ENCODE assay signal across 12 mouse cellular contexts in the genomic region with DNA sequence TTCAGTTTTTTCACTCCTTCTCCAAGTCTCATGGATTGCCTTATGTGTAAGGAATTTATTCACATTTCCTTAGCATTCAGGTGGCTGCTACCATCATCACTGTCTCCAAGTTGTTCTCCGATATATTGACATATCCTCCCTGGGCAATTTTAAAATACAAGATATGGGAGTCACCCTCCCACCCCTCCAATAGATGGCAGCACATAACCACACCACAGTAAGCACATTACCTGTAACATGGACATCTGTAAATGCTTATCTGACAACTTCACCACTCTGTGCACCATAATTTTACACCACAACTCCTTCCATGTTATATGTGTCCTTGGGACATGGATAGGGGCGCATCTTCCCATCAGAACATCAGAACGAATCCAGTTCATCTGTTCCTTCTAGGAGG.
A peak's percentile ranks its signal among the peaks of the same experiment; 100 is the strongest.
DNase-seq lines count a peak whose midpoint lies in the region; ATAC-seq and TF ChIP-seq lines count a peak whose summit lies in the region.
"Had no signal": no experiment of that assay in that cellular context is flagged by ENCODE, and none has a peak within 500 bp of the region (broad histone marks: within the 10 kb centered on the region; RNA-seq: fewer than 3 reads in every experiment).

No protein-coding gene starts in this region.

- no peak for TF ChIP-seq POLR2A in liver, adult 2 months (IDR thresholded peaks at IDR 0.05; ENCODE audit: extremely low read depth, insufficient read depth, low read length)

- no peak overlapping the region for H3K4me3 ChIP-seq in liver, adult 2 months (ENCODE audit: insufficient read depth, low read depth, low read length)
- no peak overlapping the region for H3K4me3 ChIP-seq in liver, embryonic 12.5 days
- no peak overlapping the region for H3K4me3 ChIP-seq in G1E (ENCODE audit: low read depth, low read length)
- no peak overlapping the region for H3K4me3 ChIP-seq in forebrain, embryonic 11.5 days (ENCODE audit: low read depth, low read length)
- H3K4me3 ChIP-seq: limb, embryonic 13.5 days had no signal

- ATAC-seq in liver, embryonic 12.5 days = no peak
- ATAC-seq in G1E (ENCODE audit: extremely low read depth, insufficient number of reproducible peaks, low FRiP score, poor library complexity, severe bottlenecking) = no peak; the same call in 1 of the 2 replicates
- ATAC-seq in hematopoietic stem cell, adult 5-6 weeks (replicated peaks in 1 of 2; ENCODE audit: insufficient read depth in 1 of 2, low FRiP score in 2 of 2, low TSS enrichment in 1 of 2, low read depth in 1 of 2, poor library complexity in 2 of 2, severe bottlenecking in 2 of 2) = peak; percentile 40 to 62; a peak in 1 of 4 replicates
- no peak for ATAC-seq in forebrain, embryonic 11.5 days (replicated peaks; ENCODE audit: low FRiP score)

- no peak overlapping the region for H3K4me2 ChIP-seq in liver, embryonic 12.5 days
- no peak overlapping the region for H3K4me2 ChIP-seq in forebrain, embryonic 11.5 days (ENCODE audit: low read depth, low read length, severe bottlenecking)
- H3K4me2 ChIP-seq: hindbrain, embryonic 14.5 days; limb, embryonic 13.5 days had no signal

- no peak overlapping the region for H3K27ac ChIP-seq in liver, adult 2 months (replicated peaks; ENCODE audit: insufficient read depth, low read depth, low read length)
- no peak overlapping the region for H3K27ac ChIP-seq in liver, embryonic 12.5 days
- no peak overlapping the region for H3K27ac ChIP-seq in forebrain, embryonic 11.5 days (ENCODE audit: low read depth, low read length)
- H3K27ac ChIP-seq: hindbrain, embryonic 14.5 days; limb, embryonic 13.5 days had no signal

- H3K36me3 ChIP-seq in liver, adult 2 months (ENCODE audit: control insufficient read depth, insufficient read depth, low read length) = no peaks in the 10 kb centered on the region
- H3K36me3 ChIP-seq in liver, embryonic 12.5 days = no peaks in the 10 kb centered on the region
- H3K36me3 ChIP-seq in G1E (replicated peaks) = no peaks in the 10 kb centered on the region
- H3K36me3 ChIP-seq in forebrain, embryonic 11.5 days (ENCODE audit: control insufficient read depth, insufficient read depth, low read length) = no peaks in the 10 kb centered on the region
- H3K36me3 ChIP-seq: limb, embryonic 13.5 days had no signal

- no peaks in the 10 kb centered on the region for H3K4me1 ChIP-seq in liver, adult 2 months (ENCODE audit: control insufficient read depth, insufficient read depth, low read length)
- H3K4me1 ChIP-seq in liver, embryonic 12.5 days = no peaks in the 10 kb centered on the region
- H3K4me1 ChIP-seq in G1E (ENCODE audit: insufficient read depth, low read depth, low read length) = no peaks in the 10 kb centered on the region
- H3K4me1 ChIP-seq in forebrain, embryonic 11.5 days (replicated peaks; ENCODE audit: control insufficient read depth, insufficient read depth, low read length) = no peaks in the 10 kb centered on the region
- H3K4me1 ChIP-seq: limb, embryonic 13.5 days had no signal

- no peaks in the 10 kb centered on the region for H3K27me3 ChIP-seq in liver, adult 2 months (ENCODE audit: control insufficient read depth, insufficient read depth, low read length)
- H3K27me3 ChIP-seq in liver, embryonic 12.5 days (replicated peaks) = no peaks in the 10 kb centered on the region
- H3K27me3 ChIP-seq in G1E (ENCODE audit: insufficient read depth, low read length) = no peaks in the 10 kb centered on the region
- no peaks in the 10 kb centered on the region for H3K27me3 ChIP-seq in forebrain, embryonic 11.5 days (ENCODE audit: control insufficient read depth, insufficient read depth, low read length)
- H3K27me3 ChIP-seq: limb, embryonic 13.5 days had no signal

- WGBS in liver, adult 2 months = 80% methylated on average over 3 of the region's 3 CpGs
- WGBS in liver, embryonic 12.5 days (ENCODE audit: insufficient replicate concordance) = 72% methylated on average over 3 of the region's 3 CpGs
- 88% methylated on average over 3 of the region's 3 CpGs for WGBS in forebrain, embryonic 11.5 days

- H3K79me2 ChIP-seq in liver, adult 2 months (ENCODE audit: control insufficient read depth, insufficient read depth, low read length) = no peaks in the 10 kb centered on the region

- peak; percentile 8 for DNase-seq in embryo, embryonic 11 days
- no peak for DNase-seq in embryo, embryonic 9.5 days (ENCODE audit: extremely low spot score)
- DNase-seq in liver, adult 2 months (ENCODE audit: extremely low read depth, low read depth, low spot score) = peak; percentile 6
- DNase-seq in G1E (ENCODE audit: low spot score) = peak; percentile 1
- no peak for DNase-seq in layer of hippocampus, postnatal 14 days (ENCODE audit: low spot score in 2 of 2)
- DNase-seq in forebrain, embryonic 11.5 days (ENCODE audit: low spot score) = no peak
- DNase-seq: gastrocnemius, postnatal 25 days; midbrain, embryonic 14.5 days had no signal

- H3K9ac ChIP-seq in liver, adult 2 months (ENCODE audit: low read depth, low read length) = no peak overlapping the region
- no peak overlapping the region for H3K9ac ChIP-seq in liver, embryonic 12.5 days
- no peak overlapping the region for H3K9ac ChIP-seq in forebrain, embryonic 11.5 days (ENCODE audit: low read length)
- H3K9ac ChIP-seq: hindbrain, embryonic 14.5 days; limb, embryonic 13.5 days had no signal

- no peak for TF ChIP-seq CTCF in liver, adult 2 months (IDR thresholded peaks at IDR 0.05; ENCODE audit: low read depth, low read length)
- peak; percentile 35; the same call in 1 of the 2 replicates for TF ChIP-seq CTCF in G1E (IDR thresholded peaks at IDR 0.05; ENCODE audit: low read depth, low read length)

- no peaks in the 10 kb centered on the region for H3K9me3 ChIP-seq in liver, embryonic 12.5 days (replicated peaks)
- no peaks in the 10 kb centered on the region for H3K9me3 ChIP-seq in G1E (replicated peaks)
- no peaks in the 10 kb centered on the region for H3K9me3 ChIP-seq in forebrain, embryonic 11.5 days (ENCODE audit: control insufficient read depth, low read length)
- H3K9me3 ChIP-seq: limb, embryonic 13.5 days had no signal

Comparison
In these comparisons a context has a peak if more than half of its experiments do, and no peak if none do; other contexts are left out.
1. DNase-seq: peak in embryo, embryonic 11 days (single experiment), liver, adult 2 months (single experiment) and G1E (single experiment); none in embryo, embryonic 9.5 days (single experiment), layer of hippocampus, postnatal 14 days (0 of 2) and forebrain, embryonic 11.5 days (single experiment).
2. ATAC-seq: peak in hematopoietic stem cell, adult 5-6 weeks (2 of 2); none in liver, embryonic 12.5 days (single experiment), G1E (single experiment) and forebrain, embryonic 11.5 days (single experiment).